Mouse (Mus musculus) embryonic facial prominence, embryonic 15.5 days (tissue): Measurements from ENCODE around the gene Lrrc28. TPM values are rescaled to one million over a fixed set of nuclear protein-coding genes. Genes with fewer than 3 reads are reported as not detected.

Experiments
- ATAC-seq: fragments of 200-750 bp; cut with Nextera tagmentation; 2 replicates; pipeline ENCODE4 v1.8.0; 2017; ENCODE audit warnings: low read depth, moderate TSS enrichment; ENCODE audit not compliant: insufficient number of reproducible peaks, low FRiP score, low TSS enrichment
- H3K27ac ChIP-seq: fragments of 300-500 bp; sonication (generic); replicated peaks from 2 replicates; pipeline ENCODE4 v1.5.1; 2015; ENCODE audit warnings: mild to moderate bottlenecking, inconsistent platforms
- H3K27me3 ChIP-seq: fragments of 300-500 bp; sonication (generic); 2 replicates; pipeline ENCODE4 v1.6.1; 2015; ENCODE audit warnings: inconsistent platforms
- H3K36me3 ChIP-seq: fragments of 300-500 bp; sonication (generic); 2 replicates; pipeline ENCODE4 v1.6.1; 2015; ENCODE audit warnings: mild to moderate bottlenecking, inconsistent platforms
- H3K4me1 ChIP-seq: fragments of 300-500 bp; sonication (generic); 2 replicates; pipeline ENCODE4 v1.6.1; 2015; ENCODE audit warnings: inconsistent platforms
- H3K4me2 ChIP-seq: fragments of 300-500 bp; sonication (generic); replicated peaks from 2 replicates; pipeline ENCODE4 v1.6.1; 2015; ENCODE audit warnings: mild to moderate bottlenecking, inconsistent platforms
- H3K4me3 ChIP-seq: fragments of 300-500 bp; sonication (generic); replicated peaks from 2 replicates; pipeline ENCODE4 v1.5.1; 2015; ENCODE audit warnings: mild to moderate bottlenecking, inconsistent platforms
- H3K9ac ChIP-seq: fragments of 300-500 bp; sonication (generic); 2 replicates; pipeline ENCODE4 v1.6.1; 2015; ENCODE audit warnings: inconsistent platforms
- H3K9me3 ChIP-seq: fragments of 300-500 bp; sonication (generic); replicated peaks from 2 replicates; pipeline ENCODE4 v1.6.1; 2016; ENCODE audit warnings: inconsistent platforms
- WGBS: fragments of 180-500 bp; shearing (Covaris S2); methylation state at CpG from one replicate; pipeline ENCODE4 v1.1.7; 2015; 5-methylcytosine and 5-hydroxymethylcytosine counted together
- polyA plus RNA-seq: library from polyadenylated mRNA; unstranded; fragments of >200 nt; fragmentation: Nextera tagmentation; extraction: Ambion mirVana; gene quantifications from 2 replicates; pipeline ENCODE4 v1.2.1, GENCODE M21; 2015

Gene Lrrc28
- polyA plus RNA-seq, 1 experiment from 2014 or later: 22.4 TPM

- Histone ChIP-seq H3K9me3 (no peaks in the 10 kb centered on the region), H3K27ac (no peak overlapping the region), H3K4me1 (peaks cover 21% of the 10 kb centered on the region), H3K27me3 (no peaks in the 10 kb centered on the region), H3K36me3 (no peaks in the 10 kb centered on the region), H3K9ac (peak overlapping the region; percentile 60; the same call in 1 of the 2 replicates), H3K4me2 (peak overlapping the region; percentile 52), H3K4me3 (peak overlapping the region; percentile 82)
- no peak for ATAC-seq
- 25% methylated on average over 8 of the region's 8 CpGs for WGBS
Observed at GRCm38 (mm10) chr7:67644291-67644690, 777 bp downstream of the Lrrc28 start.

- ATAC-seq: no peak
- peaks cover 10% of the 10 kb centered on the region for H3K4me1 ChIP-seq
- no peak overlapping the region for H3K4me2 ChIP-seq
- no peaks in the 10 kb centered on the region for H3K9me3 ChIP-seq
- H3K27me3 ChIP-seq: no peaks in the 10 kb centered on the region
- H3K9ac ChIP-seq: no peak overlapping the region
- H3K4me3 ChIP-seq: no peak overlapping the region
- WGBS: 88% methylated on average over 9 of the region's 9 CpGs
- no peaks in the 10 kb centered on the region for H3K36me3 ChIP-seq
- no peak overlapping the region for H3K27ac ChIP-seq
Observed at GRCm38 (mm10) chr7:67642955-67643354, 2.1 kb downstream of the Lrrc28 start.

- Histone ChIP-seq H3K27me3 (no peaks in the 10 kb centered on the region), H3K4me1 (peaks cover under 1% of the 10 kb centered on the region), H3K27ac (no peak overlapping the region), H3K36me3 (peaks cover 3% of the 10 kb centered on the region; the same call in 1 of the 2 replicates), H3K9me3 (no peaks in the 10 kb centered on the region), H3K4me3 (no peak overlapping the region), H3K4me2 (no peak overlapping the region), H3K9ac (no peak overlapping the region)
- 80% methylated on average over 3 of the region's 3 CpGs for WGBS
- no peak for ATAC-seq
Observed at GRCm38 (mm10) chr7:67639006-67639405, 6.1 kb downstream of the Lrrc28 start.

- no peak for ATAC-seq
- H3K4me3 ChIP-seq: no peak overlapping the region
- WGBS: 58% methylated on average over 2 of the region's 2 CpGs
Observed at GRCm38 (mm10) chr7:67636161-67636560, 8.9 kb downstream of the Lrrc28 start.

GRCm38 (mm10) chr7:67634210-67634609 is 10.9 kb downstream of the Lrrc28 start:
- 92% methylated on average over 3 of the region's 3 CpGs for WGBS
- H3K4me1 ChIP-seq: peaks cover 5% of the 10 kb centered on the region
- no peak for ATAC-seq
- H3K27ac ChIP-seq: no peak overlapping the region
- H3K4me2 ChIP-seq: no peak overlapping the region
- no peak overlapping the region for H3K9ac ChIP-seq
- H3K9me3 ChIP-seq: no peaks in the 10 kb centered on the region
- H3K36me3 ChIP-seq: peaks cover 3% of the 10 kb centered on the region; the same call in 1 of the 2 replicates
- no peak overlapping the region for H3K4me3 ChIP-seq
- H3K27me3 ChIP-seq: no peaks in the 10 kb centered on the region

More at GRCm38 (mm10) chr7:67636161-67636560, 8.9 kb downstream of the Lrrc28 start:
- H3K36me3 ChIP-seq: peaks cover 3% of the 10 kb centered on the region; the same call in 1 of the 2 replicates
- no peaks in the 10 kb centered on the region for H3K9me3 ChIP-seq
- H3K4me2 ChIP-seq: no peak overlapping the region
- H3K27ac ChIP-seq: no peak overlapping the region
- H3K4me1 ChIP-seq: no peaks in the 10 kb centered on the region
- H3K27me3 ChIP-seq: no peaks in the 10 kb centered on the region
- no peak overlapping the region for H3K9ac ChIP-seq

GRCm38 (mm10) chr7:67632380-67632779 is 12.7 kb downstream of the Lrrc28 start:
- Histone ChIP-seq H3K4me2 (no peak overlapping the region), H3K36me3 (no peaks in the 10 kb centered on the region), H3K4me1 (peaks cover 5% of the 10 kb centered on the region), H3K4me3 (no peak overlapping the region), H3K27ac (no peak overlapping the region), H3K27me3 (no peaks in the 10 kb centered on the region), H3K9me3 (no peaks in the 10 kb centered on the region), H3K9ac (no peak overlapping the region)
- WGBS: 81% methylated on average over 5 of the region's 5 CpGs
- ATAC-seq: no peak

- H3K4me3 ChIP-seq: no peak overlapping the region
- no peak overlapping the region for H3K4me2 ChIP-seq
- no peak overlapping the region for H3K9ac ChIP-seq
- WGBS: 10% methylated on average over 2 of the region's 2 CpGs
- 0 out of 2 replicates have a peak, but pooled peaks cover 4% of the 10 kb centered on the region for H3K36me3 ChIP-seq
- H3K9me3 ChIP-seq: no peaks in the 10 kb centered on the region
- H3K27ac ChIP-seq: 0 out of 2 replicates have a peak overlapping the region, but pooled peaks have one; percentile 3
- no peaks in the 10 kb centered on the region for H3K27me3 ChIP-seq
- peak; percentile 34; the same call in 1 of the 2 replicates for ATAC-seq
- peaks cover 5% of the 10 kb centered on the region for H3K4me1 ChIP-seq
Observed at GRCm38 (mm10) chr7:67630817-67631216, 14.3 kb downstream of the Lrrc28 start.

- 57% methylated on average over 5 of the region's 5 CpGs for WGBS
- ATAC-seq: no peak
- H3K27me3 ChIP-seq: no peaks in the 10 kb centered on the region
- H3K4me2 ChIP-seq: no peak overlapping the region
- 0 out of 2 replicates have a peak, but pooled peaks cover 4% of the 10 kb centered on the region for H3K36me3 ChIP-seq
- H3K4me1 ChIP-seq: peaks cover 5% of the 10 kb centered on the region
- no peaks in the 10 kb centered on the region for H3K9me3 ChIP-seq
- H3K27ac ChIP-seq: no peak overlapping the region
- H3K9ac ChIP-seq: no peak overlapping the region
- H3K4me3 ChIP-seq: no peak overlapping the region
Observed at GRCm38 (mm10) chr7:67629681-67630080, 15.4 kb downstream of the Lrrc28 start.

- no peak for ATAC-seq
- 87% methylated on average over 5 of the region's 5 CpGs for WGBS
- no peaks in the 10 kb centered on the region for H3K27me3 ChIP-seq
- H3K4me2 ChIP-seq: no peak overlapping the region
- peaks cover 5% of the 10 kb centered on the region for H3K4me1 ChIP-seq
- no peak overlapping the region for H3K27ac ChIP-seq
- H3K9ac ChIP-seq: no peak overlapping the region
- H3K36me3 ChIP-seq: 0 out of 2 replicates have a peak, but pooled peaks cover 4% of the 10 kb centered on the region
- H3K9me3 ChIP-seq: no peaks in the 10 kb centered on the region
- H3K4me3 ChIP-seq: no peak overlapping the region
Observed at GRCm38 (mm10) chr7:67626671-67627070, 18.4 kb downstream of the Lrrc28 start.

- Histone ChIP-seq H3K4me1 (0 out of 2 replicates have a peak, but pooled peaks cover 5% of the 10 kb centered on the region), H3K36me3 (0 out of 2 replicates have a peak, but pooled peaks cover 4% of the 10 kb centered on the region), H3K4me3 (no peak overlapping the region), H3K9ac (no peak overlapping the region), H3K27me3 (no peaks in the 10 kb centered on the region), H3K27ac (no peak overlapping the region), H3K9me3 (no peaks in the 10 kb centered on the region), H3K4me2 (no peak overlapping the region)
- WGBS: 41% methylated on average over 3 of the region's 3 CpGs
- no peak for ATAC-seq
Observed at GRCm38 (mm10) chr7:67622151-67622550, 22.9 kb downstream of the Lrrc28 start.

- no peaks in the 10 kb centered on the region for H3K27me3 ChIP-seq
- WGBS: 47% methylated on average over 4 of the region's 4 CpGs
- no peak overlapping the region for H3K4me3 ChIP-seq
- no peak overlapping the region for H3K9ac ChIP-seq
- H3K4me1 ChIP-seq: 0 out of 2 replicates have a peak, but pooled peaks cover 8% of the 10 kb centered on the region
- no peaks in the 10 kb centered on the region for H3K36me3 ChIP-seq
- ATAC-seq: no peak
- H3K4me2 ChIP-seq: no peak overlapping the region
- no peaks in the 10 kb centered on the region for H3K9me3 ChIP-seq
- H3K27ac ChIP-seq: no peak overlapping the region
Observed at GRCm38 (mm10) chr7:67619836-67620235, 25.2 kb downstream of the Lrrc28 start.

- Histone ChIP-seq H3K4me3 (no peak overlapping the region), H3K4me2 (no peak overlapping the region), H3K9me3 (no peaks in the 10 kb centered on the region), H3K27ac (no peak overlapping the region), H3K27me3 (no peaks in the 10 kb centered on the region), H3K4me1 (peaks cover 13% of the 10 kb centered on the region), H3K9ac (no peak overlapping the region), H3K36me3 (no peaks in the 10 kb centered on the region)
- ATAC-seq: no peak
- WGBS: 73% methylated on average over 3 of the region's 3 CpGs
Observed at GRCm38 (mm10) chr7:67618316-67618715, 26.8 kb downstream of the Lrrc28 start.
